Mouse (Mus musculus) myocyte (in vitro differentiated cells): ENCODE data around the gene Slc19a1. TPM values are rescaled to one million over a fixed set of nuclear protein-coding genes. Genes with fewer than 3 reads are reported as not detected.

Experiments
- H3K27me3 ChIP-seq: one replicate; pipeline ENCODE4 v1.6.1; 2011; ENCODE audit not compliant: control insufficient read depth, insufficient read depth, insufficient read length
- H3K36me3 ChIP-seq: one replicate; pipeline ENCODE4 v1.6.1; 2011; ENCODE audit not compliant: control insufficient read depth, insufficient read depth
- H3K4me2 ChIP-seq: one replicate; pipeline ENCODE4 v1.6.1; 2011; ENCODE audit warnings: low read depth, control low read depth
- H3K4me3 ChIP-seq: one replicate; pipeline ENCODE4 v1.5.1; 2011; ENCODE audit warnings: mild to moderate bottlenecking, control low read depth, moderate library complexity
- H3K79me2 ChIP-seq: one replicate; pipeline ENCODE4 v1.6.1; 2011; ENCODE audit not compliant: control insufficient read depth, insufficient read depth
- H3ac ChIP-seq: one replicate; pipeline ENCODE4 v1.6.1; 2011; ENCODE audit not compliant: control insufficient read depth, insufficient read length
- CEBPB ChIP-seq: IDR thresholded peaks from 2 replicates; pipeline ENCODE4 v1.6.1; 2011; ENCODE audit warnings: mild to moderate bottlenecking, moderate library complexity; ENCODE audit not compliant: poor library complexity, insufficient read depth, severe bottlenecking
- E2F4 ChIP-seq: IDR thresholded peaks from one replicate; pipeline ENCODE4 v1.6.1; 2011; ENCODE audit warnings: mild to moderate bottlenecking, control low read depth, moderate library complexity; ENCODE audit not compliant: insufficient read depth
- MAX ChIP-seq: IDR thresholded peaks from one replicate; pipeline ENCODE4 v1.6.1; 2011; ENCODE audit warnings: low read depth, mild to moderate bottlenecking, control low read depth
- MYOD1 ChIP-seq, 3 experiments: IDR thresholded peaks; one replicate each; pipeline ENCODE4 v1.6.1; 2011; ENCODE audit warnings: control low read depth in 2 of 3, low read depth in 2 of 3, mild to moderate bottlenecking in 2 of 3, moderate library complexity in 1 of 3; ENCODE audit not compliant: insufficient read length in 2 of 3, control insufficient read depth in 1 of 3
- MYOG ChIP-seq, 3 experiments: IDR thresholded peaks; one replicate each; pipeline ENCODE4 v1.6.1; 2011; ENCODE audit warnings: control low read depth in 2 of 3, low read depth in 2 of 3, mild to moderate bottlenecking in 2 of 3; ENCODE audit not compliant: insufficient read length in 2 of 3, control insufficient read depth in 1 of 3, insufficient read depth in 1 of 3
- POLR2A ChIP-seq: IDR thresholded peaks from one replicate; pipeline ENCODE4 v1.6.1; 2011; ENCODE audit warnings: low read depth, mild to moderate bottlenecking, control low read depth, moderate library complexity; ENCODE audit not compliant: insufficient read length
- POLR2AphosphoS2 ChIP-seq: IDR thresholded peaks from one replicate; pipeline ENCODE4 v1.6.1; 2011; ENCODE audit warnings: low read depth, control low read depth; ENCODE audit not compliant: insufficient read length
- REST ChIP-seq: IDR thresholded peaks from one replicate; pipeline ENCODE4 v1.6.1; 2011; ENCODE audit warnings: mild to moderate bottlenecking, control low read depth, moderate library complexity; ENCODE audit not compliant: insufficient read depth, insufficient read length
- SRF ChIP-seq: IDR thresholded peaks from one replicate; pipeline ENCODE4 v1.6.1; 2011; ENCODE audit warnings: low read depth; ENCODE audit not compliant: control insufficient read depth, insufficient read length
- TCF12 ChIP-seq: IDR thresholded peaks from one replicate; pipeline ENCODE4 v1.6.1; 2011; ENCODE audit warnings: mild to moderate bottlenecking, control low read depth; ENCODE audit not compliant: poor library complexity, insufficient read depth, severe bottlenecking
- TCF3 ChIP-seq: IDR thresholded peaks from one replicate; pipeline ENCODE4 v1.6.1; 2011; ENCODE audit warnings: low read depth, control low read depth; ENCODE audit not compliant: insufficient read length
- USF1 ChIP-seq: IDR thresholded peaks from one replicate; pipeline ENCODE4 v1.6.1; 2011; ENCODE audit warnings: low read depth, mild to moderate bottlenecking, control low read depth, moderate library complexity
- polyA plus RNA-seq: library from polyadenylated mRNA; unstranded; fragments of >200 nt; fragmentation: generic; extraction: Trizol; gene quantifications from one replicate; pipeline ENCODE4 v1.2.1, GENCODE M21; 2012; ENCODE audit warnings: missing spikeins

Slc19a1 gene
- polyA plus RNA-seq, 1 experiment, result 23.0 TPM

DNA sequence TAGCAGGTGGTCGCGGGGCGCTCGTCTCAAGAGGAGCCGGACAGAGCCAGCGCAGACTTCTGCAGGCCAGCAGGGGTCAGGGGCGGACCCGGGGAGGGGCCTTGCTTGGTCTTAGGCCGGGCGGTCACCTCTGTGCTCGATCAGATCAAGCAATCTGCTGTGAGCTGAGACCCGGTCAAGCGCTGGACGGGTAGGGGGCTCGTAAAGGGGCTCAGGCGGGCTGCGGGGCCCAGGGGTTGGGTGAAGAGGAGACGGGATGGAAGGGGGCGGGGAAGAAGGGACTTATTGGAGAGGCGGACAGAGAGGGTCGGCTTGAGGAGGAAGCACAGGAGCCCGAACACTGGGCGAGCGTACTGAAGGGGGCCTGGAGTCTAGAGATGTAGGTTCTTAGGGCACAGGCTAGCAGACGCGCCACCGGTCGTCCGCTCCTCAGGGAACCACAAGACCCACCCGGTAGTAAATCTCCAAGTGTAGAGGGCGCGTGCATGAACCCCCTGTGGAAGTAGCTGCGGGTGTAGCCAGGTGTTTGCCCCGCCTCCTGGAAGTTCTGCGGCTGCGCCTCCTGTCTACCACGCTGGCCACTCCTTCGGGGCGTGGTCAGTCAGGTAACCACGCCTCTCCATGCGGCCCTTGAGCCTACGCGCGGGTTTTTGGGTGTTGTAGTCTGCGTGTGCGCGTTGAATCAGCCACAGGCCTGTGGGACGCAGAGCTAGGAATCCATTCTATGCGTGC, 716 bp downstream of the Slc19a1 start:
- Histone ChIP-seq H3K4me3 (peak overlapping the region; percentile 86), H3K4me2 (peak overlapping the region; percentile 81), H3K36me3 (no peaks in the 10 kb centered on the region), H3K27me3 (no peaks in the 10 kb centered on the region), H3K79me2 (peaks cover 13% of the 10 kb centered on the region), H3ac (peak overlapping the region; percentile 31)
- TF ChIP-seq TCF12 (no peak), SRF (no peak), REST (no peak), MYOD1 (IDR thresholded peaks at IDR 0.05; ENCODE audit: control insufficient read depth in 1 of 3, insufficient read length in 2 of 3, low read depth in 2 of 3) (peak in 1 of 3 experiments; percentile 2), POLR2A (peak; percentile 64), MYOG (IDR thresholded peaks at IDR 0.05; ENCODE audit: control insufficient read depth in 1 of 3, insufficient read depth in 1 of 3, insufficient read length in 2 of 3, low read depth in 2 of 3) (no peak), TCF3 (no peak), USF1 (no peak), CEBPB (no peak), MAX (no peak), POLR2AphosphoS2 (peak; percentile 40), E2F4 (no peak)

- Histone ChIP-seq H3K4me3 (peak overlapping the region; percentile 86), H3ac (peak overlapping the region; percentile 31), H3K79me2 (peaks cover 13% of the 10 kb centered on the region), H3K36me3 (no peaks in the 10 kb centered on the region), H3K4me2 (peak overlapping the region; percentile 81), H3K27me3 (no peaks in the 10 kb centered on the region)
- TF ChIP-seq USF1, result peak; percentile 54
- peak in 2 of 3 experiments; percentile 35 to 76 for TF ChIP-seq MYOG (IDR thresholded peaks at IDR 0.05; ENCODE audit: control insufficient read depth in 1 of 3, insufficient read depth in 1 of 3, insufficient read length in 2 of 3, low read depth in 2 of 3)
- TF ChIP-seq CEBPB, result no peak
- peak in 2 of 3 experiments; percentile 19 to 71 for TF ChIP-seq MYOD1 (IDR thresholded peaks at IDR 0.05; ENCODE audit: control insufficient read depth in 1 of 3, insufficient read length in 2 of 3, low read depth in 2 of 3)
- TF ChIP-seq POLR2AphosphoS2, result no peak
- TF ChIP-seq MAX, result peak; percentile 65
- TF ChIP-seq SRF, result no peak
- no peak for TF ChIP-seq REST
- TF ChIP-seq TCF12, result no peak
- TF ChIP-seq TCF3, result no peak
- no peak for TF ChIP-seq E2F4
- peak; percentile 7 for TF ChIP-seq POLR2A
These were observed 1.4 kb downstream of the Slc19a1 start for GRCm38 (mm10) chr10:77033323-77034025.

DNA sequence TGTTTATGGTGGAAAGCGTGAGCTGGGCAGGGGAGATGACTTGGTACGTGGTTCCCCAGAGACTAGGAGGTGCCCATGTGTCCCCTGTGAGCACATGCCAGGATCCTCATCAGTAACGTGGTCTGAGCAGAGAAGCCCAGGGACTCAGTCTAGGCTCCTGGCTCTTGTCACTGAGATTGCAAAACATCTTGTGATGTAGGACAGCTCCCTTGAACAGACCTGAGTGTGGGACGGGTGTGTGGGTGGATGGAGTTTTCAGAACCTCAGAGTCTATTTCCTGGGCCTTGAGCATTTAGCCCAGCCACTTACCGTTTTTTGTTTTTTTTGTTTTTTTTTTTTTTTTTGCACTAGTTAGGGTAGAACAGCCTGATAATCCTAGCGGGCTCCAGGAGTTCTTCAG, 3.4 kb downstream of the Slc19a1 start:
- TF ChIP-seq MYOD1 (IDR thresholded peaks at IDR 0.05; ENCODE audit: control insufficient read depth in 1 of 3, insufficient read length in 2 of 3, low read depth in 2 of 3), result no peak
- TF ChIP-seq E2F4, result no peak
- TF ChIP-seq MAX, result no peak
- TF ChIP-seq SRF, result no peak
- no peak for TF ChIP-seq TCF3
- Histone ChIP-seq H3K36me3 (no peaks in the 10 kb centered on the region), H3K4me3 (no peak overlapping the region), H3K4me2 (peak overlapping the region; percentile 81), H3ac (no peak overlapping the region), H3K79me2 (peaks cover 13% of the 10 kb centered on the region), H3K27me3 (no peaks in the 10 kb centered on the region)

GRCm38 (mm10) chr10:77038579-77039174, 6.6 kb downstream of the Slc19a1 start:
- Histone ChIP-seq H3ac (no peak overlapping the region), H3K4me2 (no peak overlapping the region), H3K4me3 (no peak overlapping the region), H3K27me3 (no peaks in the 10 kb centered on the region), H3K79me2 (peaks cover 13% of the 10 kb centered on the region), H3K36me3 (no peaks in the 10 kb centered on the region)
- peak in 1 of 3 experiments; percentile 76 for TF ChIP-seq MYOD1 (IDR thresholded peaks at IDR 0.05; ENCODE audit: control insufficient read depth in 1 of 3, insufficient read length in 2 of 3, low read depth in 2 of 3)
- TF ChIP-seq TCF3, result peak; percentile 11
- TF ChIP-seq POLR2A, result no peak
- TF ChIP-seq MYOG (IDR thresholded peaks at IDR 0.05; ENCODE audit: control insufficient read depth in 1 of 3, insufficient read depth in 1 of 3, insufficient read length in 2 of 3, low read depth in 2 of 3), result peak in 2 of 3 experiments; percentile 22 to 78

GRCm38 (mm10) chr10:77048196-77048595, 16.2 kb downstream of the Slc19a1 start:
- Histone ChIP-seq H3K27me3 (no peaks in the 10 kb centered on the region), H3K4me2 (no peak overlapping the region), H3K79me2 (no peaks in the 10 kb centered on the region), H3K4me3 (no peak overlapping the region), H3ac (no peak overlapping the region), H3K36me3 (peaks cover 31% of the 10 kb centered on the region)
- TF ChIP-seq CEBPB (no peak), TCF3 (no peak), TCF12 (no peak), SRF (no peak), MYOG (IDR thresholded peaks at IDR 0.05; ENCODE audit: control insufficient read depth in 1 of 3, insufficient read depth in 1 of 3, insufficient read length in 2 of 3, low read depth in 2 of 3) (no peak), MYOD1 (IDR thresholded peaks at IDR 0.05; ENCODE audit: control insufficient read depth in 1 of 3, insufficient read length in 2 of 3, low read depth in 2 of 3) (no peak), USF1 (no peak), POLR2AphosphoS2 (no peak), MAX (no peak), POLR2A (no peak), E2F4 (no peak)
